Mouse (Mus musculus) ES-CJ7 (cell line): ENCODE results near the gene Muc13.

Experiments
- DNase-seq: peaks from one replicate; pipeline ENCODE4 v3.0.0; 2011; ENCODE audit warnings: low read depth, low spot score

Gene Muc13

DNA sequence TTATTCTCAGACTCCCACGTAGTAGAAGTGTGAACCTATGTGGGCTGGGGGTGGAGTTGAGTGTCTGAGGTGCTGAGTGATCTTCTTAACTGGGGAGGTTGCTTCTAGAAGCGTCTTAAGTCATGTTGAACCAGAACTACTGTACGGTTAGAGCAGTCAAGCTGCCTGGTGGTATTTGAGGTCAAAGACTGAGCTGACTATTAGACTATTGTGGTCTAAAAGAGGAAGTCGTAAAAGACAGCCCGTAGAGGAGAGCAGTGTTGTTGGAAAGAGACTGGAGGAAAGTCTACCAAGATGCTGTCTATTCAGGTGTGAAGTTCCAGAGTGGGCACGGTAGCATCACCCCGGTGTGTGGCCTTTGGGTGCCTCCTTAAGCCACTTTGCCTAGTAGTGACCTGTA, 24.0 kb upstream of the Muc13 start:
- no peak for DNase-seq

- DNase-seq, result no peak
These were observed 22.9 kb upstream of the Muc13 start for GRCm38 (mm10) chr16:33770778-33771454.

DNA sequence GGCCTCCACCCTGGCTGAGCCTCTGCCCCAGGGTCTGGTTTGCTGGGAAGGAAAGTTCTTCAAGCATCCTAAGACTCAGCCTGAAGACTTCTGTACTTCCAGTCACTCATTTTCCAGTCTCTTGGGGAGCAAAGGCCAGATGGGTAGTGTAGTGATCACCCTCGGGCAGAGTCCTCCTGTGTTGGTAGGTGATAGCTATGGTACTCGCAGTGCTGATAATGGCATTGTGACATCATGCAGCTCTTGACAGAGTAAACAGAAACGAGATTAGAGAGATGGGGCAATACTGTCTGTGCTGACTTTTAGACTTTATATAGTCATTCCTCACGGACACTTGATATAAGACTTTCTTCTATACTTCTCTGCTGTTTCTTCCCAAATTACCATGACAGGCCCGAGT, 21.0 kb upstream of the Muc13 start:
- no peak for DNase-seq

DNA sequence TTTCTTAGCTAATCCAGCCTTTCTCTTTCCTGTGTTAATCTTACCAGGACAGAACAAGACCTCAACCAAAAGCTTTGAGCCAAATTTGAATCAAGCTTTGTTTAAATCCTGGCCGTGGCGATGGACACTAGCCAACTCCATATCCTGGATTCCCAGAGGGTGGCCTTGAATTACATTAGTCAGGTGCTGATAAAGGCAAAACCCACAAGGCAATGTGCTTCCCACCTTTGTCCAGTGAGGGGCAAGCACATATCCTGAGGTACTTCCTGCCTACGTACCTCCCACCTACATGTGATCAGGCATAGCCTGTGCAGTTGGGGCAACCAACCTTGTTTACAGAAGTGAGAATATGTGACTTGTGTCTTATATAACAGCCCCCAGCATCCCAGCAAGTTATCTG, 18.9 kb upstream of the Muc13 start:
- DNase-seq, result no peak

GRCm38 (mm10) chr16:33775733-33776335, 18.0 kb upstream of the Muc13 start:
- DNase-seq, result no peak

DNA sequence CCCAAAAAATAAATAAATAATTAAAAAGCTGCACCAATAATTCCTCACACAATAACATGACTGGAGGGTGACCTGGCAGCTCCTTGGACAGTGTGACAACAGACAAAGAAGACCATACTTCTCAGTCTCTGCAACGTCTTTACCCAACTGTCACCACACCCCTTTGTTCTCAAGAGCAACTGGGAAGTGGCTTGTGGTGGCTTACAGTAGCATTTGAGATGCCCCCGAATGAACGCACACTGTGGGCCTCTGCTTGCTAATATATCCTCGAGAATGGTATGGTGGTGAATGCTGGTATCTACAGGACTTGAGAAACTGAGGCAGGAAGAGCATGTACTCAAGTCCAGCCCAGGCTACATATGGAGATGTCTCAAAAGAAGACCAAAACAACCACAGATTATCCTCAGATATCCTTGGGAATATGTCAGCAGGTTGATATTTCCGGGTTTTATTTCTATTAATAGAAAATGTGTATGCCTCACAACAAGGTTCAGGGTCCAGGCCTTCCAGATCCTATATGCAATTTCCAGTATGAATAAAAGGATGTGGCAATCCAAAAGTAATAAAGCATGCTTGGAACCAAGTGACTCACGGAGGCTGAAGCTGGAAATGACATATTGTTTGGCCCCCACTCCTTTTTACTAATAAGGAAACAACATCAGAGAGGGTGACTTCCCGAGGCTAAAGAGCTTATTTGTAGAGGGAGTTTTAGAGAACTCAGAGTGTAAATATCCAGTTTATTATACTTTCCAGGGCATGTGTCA, 16.9 kb upstream of the Muc13 start:
- no peak for DNase-seq

- DNase-seq, result no peak
These were observed 16.2 kb upstream of the Muc13 start for GRCm38 (mm10) chr16:33777607-33778006.

DNA sequence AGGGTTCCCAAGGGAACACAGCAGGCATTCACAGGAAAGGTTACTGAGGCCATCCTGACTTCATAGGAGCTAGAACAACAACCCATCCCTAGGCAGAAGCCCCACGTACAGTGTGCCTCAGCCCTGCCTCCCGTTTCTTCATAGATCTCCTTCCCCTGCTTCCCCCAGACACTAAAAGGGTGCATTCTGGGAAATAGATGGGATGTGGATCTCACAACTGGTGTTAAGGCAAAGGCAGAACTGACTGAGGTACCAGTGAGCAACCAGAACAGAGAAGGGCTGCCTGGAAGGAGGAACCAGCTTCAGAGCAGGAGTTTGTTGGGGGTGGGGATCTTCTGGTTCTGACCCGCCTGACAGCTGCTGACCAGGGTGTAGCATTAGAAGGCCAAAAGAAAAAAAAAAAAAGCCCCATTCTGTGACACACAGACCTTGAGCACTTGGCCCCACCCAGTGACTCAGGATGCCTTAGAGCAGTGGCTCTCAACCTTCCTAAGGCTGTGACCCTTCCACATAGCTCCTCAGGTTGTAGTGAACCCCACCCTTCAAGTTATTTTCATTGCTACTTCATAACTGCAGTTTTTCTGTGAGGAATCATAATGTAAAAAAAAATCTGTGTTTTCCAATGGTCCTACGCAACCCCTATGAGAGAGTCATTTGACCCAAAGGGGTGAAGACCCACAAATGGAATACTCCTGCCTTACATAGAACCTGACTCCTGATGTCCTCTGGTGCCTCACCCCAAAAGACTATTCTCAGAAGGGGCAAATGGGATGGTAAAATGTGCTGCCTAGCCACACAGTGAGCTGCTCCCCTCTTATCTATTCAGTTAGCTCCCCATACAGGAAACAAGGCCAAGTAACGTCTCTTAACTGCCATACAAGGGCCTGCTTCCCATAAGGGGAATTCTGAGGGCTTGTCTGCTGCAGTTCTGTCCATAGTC, 11.8 kb upstream of the Muc13 start:
- no peak for DNase-seq

DNA sequence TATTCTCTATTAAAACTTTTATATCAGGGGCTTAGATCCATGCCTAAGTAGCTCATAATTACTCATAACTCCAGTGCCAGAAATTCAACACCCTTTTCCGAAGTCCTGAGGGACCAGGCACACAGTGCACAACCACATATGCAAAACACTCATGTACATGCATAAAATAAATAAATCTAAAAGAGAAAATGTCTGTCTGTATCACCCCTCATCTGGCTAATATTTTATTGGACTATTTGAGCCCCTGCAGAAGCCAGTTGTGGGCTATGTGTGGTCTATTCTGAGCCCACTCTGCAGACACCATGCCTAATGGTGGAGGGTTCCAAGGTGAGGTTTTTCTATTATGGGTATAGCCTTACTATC, 11.1 kb upstream of the Muc13 start:
- no peak for DNase-seq

DNA sequence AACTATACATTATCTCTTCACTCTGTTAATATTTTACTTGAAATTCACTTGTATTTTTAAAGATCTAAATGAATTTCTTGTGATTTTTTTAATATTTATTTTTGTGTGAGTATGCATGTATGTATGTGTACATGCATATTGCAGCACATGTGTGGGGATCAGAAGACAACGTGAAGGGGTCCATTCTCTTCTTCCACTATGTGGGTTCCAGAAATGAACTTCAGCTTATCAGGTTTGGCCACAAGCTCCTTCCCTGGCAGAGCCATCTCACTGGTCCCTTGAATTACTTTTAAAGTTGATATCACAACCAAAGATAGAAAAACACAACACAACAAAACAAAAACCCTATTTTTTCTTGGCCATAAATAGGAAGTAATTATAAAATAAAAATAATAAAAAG, 9.3 kb upstream of the Muc13 start:
- no peak for DNase-seq

DNA sequence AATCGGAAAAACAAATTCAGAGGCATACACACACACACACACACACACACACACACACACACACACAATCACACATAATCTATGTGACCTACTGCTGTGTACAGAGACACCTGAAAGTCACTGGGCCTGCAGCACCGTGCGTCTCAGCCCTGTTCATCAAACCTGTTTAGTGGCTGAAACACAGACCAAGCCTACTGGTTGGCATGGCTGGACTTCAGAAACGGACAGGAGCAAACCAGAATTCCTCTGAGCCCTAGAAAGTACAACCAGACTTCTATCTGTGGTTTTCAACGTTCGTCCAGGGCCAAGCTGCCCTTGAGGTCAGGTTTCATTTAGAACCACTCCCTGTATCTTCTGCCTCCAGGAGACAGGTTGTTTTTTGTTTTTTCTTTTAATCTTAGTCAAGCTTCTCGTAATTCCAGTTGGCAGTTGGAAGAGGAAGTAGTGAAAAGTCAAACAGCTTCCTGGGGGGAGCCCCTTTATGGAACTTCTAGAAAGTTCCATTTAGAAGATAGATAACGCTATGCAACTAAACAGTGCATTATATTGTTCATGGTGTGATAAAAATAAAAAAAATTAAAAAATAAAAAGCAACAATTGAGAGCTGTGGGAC, 8.6 kb upstream of the Muc13 start:
- DNase-seq, result no peak

GRCm38 (mm10) chr16:33786657-33787390, 7.0 kb upstream of the Muc13 start:
- no peak for DNase-seq

DNA sequence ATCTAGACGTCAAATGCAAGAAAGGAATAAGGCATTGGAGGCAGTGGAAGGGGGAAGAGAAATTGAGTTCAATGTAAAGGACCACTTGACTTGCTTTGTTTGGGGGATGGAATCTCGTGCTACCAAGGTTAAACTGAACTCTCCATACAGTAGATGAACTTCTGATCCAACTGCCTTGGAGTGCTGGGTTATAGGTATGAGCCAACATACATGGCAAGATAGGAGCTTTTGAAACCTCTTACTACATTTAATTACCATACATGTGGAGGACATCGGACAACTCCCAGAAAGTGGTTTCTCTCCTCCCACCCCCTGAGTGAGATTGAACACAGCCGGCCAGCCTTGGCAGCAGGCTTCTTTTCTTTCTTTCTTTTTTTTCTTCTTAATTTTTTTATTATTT, 1.3 kb downstream of the Muc13 start:
- DNase-seq, result no peak

DNA sequence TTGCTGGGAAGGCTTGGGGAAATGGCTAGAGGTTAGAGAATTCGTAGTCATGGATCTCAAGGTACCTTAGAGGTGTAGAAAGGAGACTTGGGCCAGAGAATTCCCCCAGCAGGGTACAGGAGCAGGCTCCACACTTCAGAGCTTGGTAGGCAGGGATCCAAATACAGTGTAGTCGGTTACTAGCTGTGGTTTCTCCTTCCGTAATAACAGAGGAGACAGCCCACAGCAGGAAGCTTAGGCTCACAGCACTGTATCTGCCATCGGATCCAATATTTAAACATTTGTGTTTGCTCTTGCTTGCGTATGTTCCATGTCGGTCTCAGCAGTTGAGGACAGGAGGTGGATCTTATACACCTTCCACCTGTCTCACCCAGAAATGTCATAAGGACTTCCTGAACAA, 2.0 kb downstream of the Muc13 start:
- no peak for DNase-seq

DNA sequence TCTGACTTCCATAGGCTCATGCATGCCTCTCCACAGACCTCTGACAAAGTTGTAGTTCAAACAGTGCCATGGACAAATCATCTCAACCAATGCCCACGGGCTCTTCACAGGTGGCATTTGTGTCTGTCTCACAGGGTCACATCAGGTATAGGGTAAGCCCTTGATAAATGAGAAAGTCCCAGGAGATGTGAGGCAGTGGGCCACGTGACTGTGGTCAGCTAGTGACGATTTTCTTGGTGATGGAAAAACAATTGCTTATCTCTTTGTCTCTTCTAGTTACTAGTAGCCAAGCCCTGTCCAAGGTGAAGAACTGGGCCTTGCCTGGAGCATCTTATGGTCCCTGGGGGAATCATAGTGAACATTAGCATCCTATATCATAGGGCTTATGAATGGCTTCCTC, 2.9 kb downstream of the Muc13 start:
- no peak for DNase-seq

DNA sequence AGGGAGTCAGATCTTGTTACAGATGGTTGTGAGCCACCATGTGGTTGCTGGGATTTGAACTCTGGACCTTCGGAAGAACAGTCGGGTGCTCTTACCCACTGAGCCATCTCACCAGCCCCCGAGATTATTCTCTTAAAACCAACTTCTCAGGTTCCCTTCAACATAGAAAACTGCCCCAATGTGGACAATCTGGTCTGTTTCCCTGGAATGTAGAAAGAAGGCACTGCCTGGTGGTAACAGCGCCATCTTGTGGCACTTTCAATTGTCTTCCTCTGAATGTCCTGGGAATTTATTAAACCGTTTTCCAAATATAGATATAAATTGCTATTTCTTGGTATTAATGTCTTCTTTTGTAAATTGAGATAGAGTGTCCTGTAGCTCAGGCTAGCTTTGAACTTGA, 4.0 kb downstream of the Muc13 start:
- peak; percentile 68 for DNase-seq

- peak; percentile 34 for DNase-seq
These were observed 16.2 kb downstream of the Muc13 start for GRCm38 (mm10) chr16:33810002-33810401.

DNA sequence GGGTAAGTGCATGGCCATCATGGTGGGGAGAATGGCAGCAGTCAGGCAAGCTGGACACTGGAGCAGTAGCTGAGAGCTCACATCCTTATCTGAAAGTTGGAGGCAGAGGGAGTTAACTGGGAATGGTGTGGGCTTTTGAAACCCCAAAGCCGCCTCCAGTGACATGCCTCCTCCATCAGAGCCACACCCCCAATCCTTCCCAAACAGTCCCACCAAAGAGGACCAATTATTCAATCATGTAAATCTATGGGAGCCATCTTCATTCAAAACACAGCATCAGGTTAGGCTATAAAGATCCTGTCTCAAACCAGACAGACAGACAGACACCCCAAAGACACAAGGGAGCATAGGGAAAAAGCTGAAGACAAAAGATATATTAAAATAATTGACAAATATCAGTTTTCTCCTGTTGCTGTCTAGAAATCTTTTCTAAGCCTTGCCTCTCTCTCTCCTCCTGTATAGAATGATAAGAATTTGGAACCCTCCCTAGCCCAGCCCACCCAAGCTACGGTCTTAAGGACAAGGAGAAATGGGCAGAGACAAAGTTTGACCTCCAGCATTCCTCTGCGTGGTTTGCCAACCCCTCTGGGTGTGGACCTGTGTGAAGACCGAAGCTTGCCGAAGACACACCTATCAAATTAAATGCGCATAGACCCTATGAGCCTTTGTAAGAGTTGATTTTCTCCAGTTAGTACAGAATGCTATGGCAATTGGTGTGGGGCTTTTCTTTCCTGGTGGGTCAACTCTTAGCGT, 24.8 kb downstream of the Muc13 start:
- peak; percentile 89 for DNase-seq

DNA sequence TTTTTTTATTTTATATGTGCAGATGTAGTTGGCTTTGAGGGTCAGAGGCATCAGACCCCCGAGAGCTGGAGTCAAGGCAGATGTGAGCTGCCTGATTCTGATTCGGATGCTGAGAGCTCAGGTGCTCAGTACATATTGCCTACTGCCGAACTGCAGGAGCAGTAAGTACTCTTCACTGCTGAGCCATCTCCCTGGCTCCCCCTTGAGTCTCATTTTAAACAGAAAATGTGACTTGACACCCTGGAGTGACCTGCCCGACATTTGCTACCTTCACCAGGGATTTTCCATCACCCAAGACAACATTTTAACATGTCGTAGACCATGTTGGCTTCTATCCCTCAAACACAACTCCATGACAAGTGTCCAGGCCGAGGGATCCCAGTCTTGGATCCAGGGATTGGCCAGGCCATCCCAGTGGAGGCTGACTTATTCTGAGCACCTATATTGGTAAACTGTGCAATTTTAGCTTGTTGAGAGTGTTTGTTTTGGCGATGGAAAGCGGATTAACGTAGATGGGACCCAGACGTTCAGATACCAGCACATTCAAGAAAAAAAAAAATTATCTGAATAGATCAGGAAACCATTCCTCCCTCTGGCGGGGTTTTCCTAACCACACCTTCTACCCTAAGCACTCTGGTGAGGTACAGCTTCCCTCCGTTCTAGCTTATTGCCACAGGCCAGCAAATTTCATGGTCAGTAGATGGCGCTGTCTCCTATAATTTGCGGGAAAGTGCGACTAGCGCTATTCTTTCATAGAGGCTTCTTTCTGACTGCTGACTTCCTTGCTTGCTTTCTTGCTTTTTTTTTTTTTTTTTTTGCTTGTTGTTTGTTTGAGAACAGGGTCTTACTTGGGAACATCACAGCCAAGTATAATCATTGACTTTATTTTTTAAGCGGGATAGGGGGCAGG, 26.7 kb downstream of the Muc13 start:
- DNase-seq, result peak; percentile 90
